12 mouse cellular contexts compared by ENCODE assay signal in genomic region chr17:4735185-4735584, GRCm38 (mm10).
A peak's percentile ranks its signal among the peaks of the same experiment; 100 is the strongest.
DNase-seq lines count a peak whose midpoint lies in the region; ATAC-seq and TF ChIP-seq lines count a peak whose summit lies in the region.
"Had no signal": no experiment of that assay in that cellular context is flagged by ENCODE, and none has a peak within 500 bp of the region (broad histone marks: within the 10 kb centered on the region; RNA-seq: fewer than 3 reads in every experiment).

No protein-coding gene starts in this region.

- H3K4me1 ChIP-seq in liver, postnatal 0 days (ENCODE audit: insufficient read depth) = no peaks in the 10 kb centered on the region
- 0 out of 2 replicates have a peak, but pooled peaks cover 6% of the 10 kb centered on the region for H3K4me1 ChIP-seq in intestine, embryonic 16.5 days (ENCODE audit: control insufficient read depth, insufficient read depth, low read length)
- H3K4me1 ChIP-seq in lung, adult 2 months (ENCODE audit: control insufficient read depth, insufficient read depth, low read length) = no peaks in the 10 kb centered on the region
- peaks cover 13% of the 10 kb centered on the region for H3K4me1 ChIP-seq in stomach, embryonic 16.5 days (ENCODE audit: control insufficient read depth, insufficient read depth, low read length)
- H3K4me1 ChIP-seq in forebrain, embryonic 16.5 days (replicated peaks; ENCODE audit: control insufficient read depth, insufficient read depth, low read length) = peaks cover 3% of the 10 kb centered on the region

- peak; percentile 56 for ATAC-seq in liver, postnatal 0 days
- ATAC-seq in intestine, embryonic 16.5 days = peak; percentile 75
- ATAC-seq in stomach, embryonic 16.5 days (ENCODE audit: insufficient read depth, low FRiP score) = peak; percentile 75
- ATAC-seq in forebrain, embryonic 16.5 days = no peak
- ATAC-seq: CD4-positive, CD25-positive, alpha-beta regulatory T cell, adult 4 months had no signal

- no peaks in the 10 kb centered on the region for H3K36me3 ChIP-seq in liver, postnatal 0 days (replicated peaks; ENCODE audit: insufficient read depth, low read length)
- no peaks in the 10 kb centered on the region for H3K36me3 ChIP-seq in intestine, embryonic 16.5 days (ENCODE audit: control insufficient read depth, insufficient read depth, low read length)
- H3K36me3 ChIP-seq in stomach, embryonic 16.5 days (ENCODE audit: control insufficient read depth, insufficient read depth, low read length) = no peaks in the 10 kb centered on the region
- H3K36me3 ChIP-seq in forebrain, embryonic 16.5 days (ENCODE audit: control insufficient read depth, insufficient read depth) = no peaks in the 10 kb centered on the region
- H3K36me3 ChIP-seq: hindbrain, embryonic 10.5 days; midbrain, embryonic 12.5 days had no signal

- no peak for TF ChIP-seq CTCF in liver, postnatal 0 days (IDR thresholded peaks at IDR 0.05; ENCODE audit: low read depth)
- no peak for TF ChIP-seq CTCF in lung, adult 2 months (IDR thresholded peaks at IDR 0.05; ENCODE audit: insufficient read depth, low read length)

- DNase-seq in liver, postnatal 0 days = peak; percentile 31
- DNase-seq in liver = no peak
- peak; percentile 8 for DNase-seq in lung, adult 2 months
- no peak for DNase-seq in layer of hippocampus, adult 9-10 months (ENCODE audit: low spot score)
- DNase-seq in urinary bladder, postnatal 25 days (ENCODE audit: low spot score) = no peak
- DNase-seq: cerebellum, adult 9-10 months had no signal

- no peaks in the 10 kb centered on the region for H3K27me3 ChIP-seq in liver, postnatal 0 days (ENCODE audit: insufficient read depth, low read length)
- no peaks in the 10 kb centered on the region for H3K27me3 ChIP-seq in intestine, embryonic 16.5 days (replicated peaks; ENCODE audit: control insufficient read depth, insufficient read depth, low read length)
- no peaks in the 10 kb centered on the region for H3K27me3 ChIP-seq in stomach, embryonic 16.5 days (ENCODE audit: control insufficient read depth, insufficient read depth, low read length)
- H3K27me3 ChIP-seq in forebrain, embryonic 16.5 days (replicated peaks; ENCODE audit: control insufficient read depth, insufficient read depth, low read length) = no peaks in the 10 kb centered on the region

- peak; percentile 56; the same call in 1 of the 2 replicates for TF ChIP-seq EP300 in liver, postnatal 0 days (IDR thresholded peaks at IDR 0.05; ENCODE audit: low read depth)

- H3K9ac ChIP-seq in liver, postnatal 0 days (replicated peaks) = no peak overlapping the region
- no peak overlapping the region for H3K9ac ChIP-seq in intestine, embryonic 16.5 days (ENCODE audit: low read depth, low read length)
- no peak overlapping the region for H3K9ac ChIP-seq in stomach, embryonic 16.5 days (ENCODE audit: low read length)
- no peak overlapping the region for H3K9ac ChIP-seq in forebrain, embryonic 16.5 days (replicated peaks; ENCODE audit: low read depth, low read length)
- H3K9ac ChIP-seq: midbrain, embryonic 12.5 days had no signal

- no peak for TF ChIP-seq POLR2A in lung, adult 2 months (IDR thresholded peaks at IDR 0.05; ENCODE audit: borderline replicate concordance, extremely low read depth, low read depth, low read length)

- no peak overlapping the region for H3K4me2 ChIP-seq in liver, postnatal 0 days (ENCODE audit: low read depth, low read length)
- no peak overlapping the region for H3K4me2 ChIP-seq in intestine, embryonic 16.5 days (ENCODE audit: low read depth, low read length)
- no peak overlapping the region for H3K4me2 ChIP-seq in stomach, embryonic 16.5 days (ENCODE audit: low read depth, low read length)
- no peak overlapping the region for H3K4me2 ChIP-seq in forebrain, embryonic 16.5 days (ENCODE audit: low read length)
- H3K4me2 ChIP-seq: midbrain, embryonic 12.5 days had no signal

- no peak overlapping the region for H3K4me3 ChIP-seq in liver, postnatal 0 days (ENCODE audit: low read depth, low read length)
- no peak overlapping the region for H3K4me3 ChIP-seq in intestine, embryonic 16.5 days (ENCODE audit: low read length)
- no peak overlapping the region for H3K4me3 ChIP-seq in lung, adult 2 months (replicated peaks; ENCODE audit: extremely low read depth, low read depth, low read length)
- no peak overlapping the region for H3K4me3 ChIP-seq in stomach, embryonic 16.5 days (replicated peaks; ENCODE audit: low read length)
- H3K4me3 ChIP-seq in forebrain, embryonic 16.5 days (replicated peaks; ENCODE audit: low read length) = no peak overlapping the region
- H3K4me3 ChIP-seq: hindbrain, embryonic 10.5 days; midbrain, embryonic 12.5 days had no signal

- H3K9me3 ChIP-seq in liver, postnatal 0 days (ENCODE audit: low read length) = no peaks in the 10 kb centered on the region
- H3K9me3 ChIP-seq in intestine, embryonic 16.5 days (ENCODE audit: control insufficient read depth, low read length) = no peaks in the 10 kb centered on the region
- H3K9me3 ChIP-seq in stomach, embryonic 16.5 days (replicated peaks; ENCODE audit: control insufficient read depth, low read length) = no peaks in the 10 kb centered on the region
- no peaks in the 10 kb centered on the region for H3K9me3 ChIP-seq in forebrain, embryonic 16.5 days (ENCODE audit: control insufficient read depth, low read length)
- H3K9me3 ChIP-seq: hindbrain, embryonic 10.5 days; midbrain, embryonic 12.5 days had no signal

- 42% methylated on average over 1 of the region's 1 CpGs for WGBS in liver, postnatal 0 days (ENCODE audit: insufficient replicate concordance)
- 52% methylated on average over 1 of the region's 1 CpGs for WGBS in intestine, embryonic 16.5 days
- 34% methylated on average over 1 of the region's 1 CpGs for WGBS in lung, adult 2 months
- WGBS in stomach, embryonic 16.5 days = 39% methylated on average over 1 of the region's 1 CpGs
- 69% methylated on average over 1 of the region's 1 CpGs for WGBS in forebrain, embryonic 16.5 days

- H3K27ac ChIP-seq in liver, postnatal 0 days (ENCODE audit: low read depth) = peak overlapping the region; percentile 76
- H3K27ac ChIP-seq in intestine, embryonic 16.5 days (ENCODE audit: low read length) = peak overlapping the region; percentile 55
- peak overlapping the region; percentile 84 for H3K27ac ChIP-seq in stomach, embryonic 16.5 days (ENCODE audit: low read length)
- H3K27ac ChIP-seq in forebrain, embryonic 16.5 days (ENCODE audit: low read length) = no peak overlapping the region
- H3K27ac ChIP-seq: hindbrain, embryonic 10.5 days; midbrain, embryonic 12.5 days had no signal

Comparison
In these comparisons a context has a peak if more than half of its experiments do, and no peak if none do; other contexts are left out.
1. DNase-seq: peak in liver, postnatal 0 days (single experiment) and lung, adult 2 months (single experiment); none in liver (single experiment), layer of hippocampus, adult 9-10 months (single experiment) and urinary bladder, postnatal 25 days (single experiment).